Mouse (Mus musculus) adipocyte (in vitro differentiated cells): ENCODE measurements around the gene Galntl5.
"Not testable (repeated sequence)": the region's sequence is repeated elsewhere in the genome, so short reads cannot be mapped to it uniquely, and the experiment has no call there.

ENCODE experiments used
- DNase-seq: peaks from one replicate; pipeline ENCODE4 v3.0.0-alpha.2; 2016; ENCODE audit warnings: low spot score

Gene Galntl5

GRCm38 (mm10) chr5:25181004-25181531 lies at the start of gene Galntl5:
TSS of gene Galntl5 (plus strand) at chr5:25181460.
- peak; percentile 67 for DNase-seq

- DNase-seq: no peak
Observed at GRCm38 (mm10) chr5:25146705-25147104, 34.6 kb upstream of the Galntl5 start.

GRCm38 (mm10) chr5:25149331-25149965 lies 31.8 kb upstream of the Galntl5 start:
- DNase-seq: no peak

- DNase-seq: no peak
Observed at GRCm38 (mm10) chr5:25153491-25153890, 27.8 kb upstream of the Galntl5 start.

GRCm38 (mm10) chr5:25153996-25154395 lies 27.3 kb upstream of the Galntl5 start:
- no peak for DNase-seq

GRCm38 (mm10) chr5:25154823-25155222 lies 26.4 kb upstream of the Galntl5 start:
- no peak for DNase-seq

GRCm38 (mm10) chr5:25155351-25155750 lies 25.9 kb upstream of the Galntl5 start:
- DNase-seq: no peak

GRCm38 (mm10) chr5:25157136-25157535 lies 24.1 kb upstream of the Galntl5 start:
- no peak for DNase-seq

GRCm38 (mm10) chr5:25160515-25160914 lies 20.7 kb upstream of the Galntl5 start:
- DNase-seq: no peak

GRCm38 (mm10) chr5:25162981-25163380 lies 18.3 kb upstream of the Galntl5 start:
- DNase-seq: no peak

GRCm38 (mm10) chr5:25163938-25164337 lies 17.3 kb upstream of the Galntl5 start:
- no peak for DNase-seq

GRCm38 (mm10) chr5:25164341-25164740 lies 16.9 kb upstream of the Galntl5 start:
- DNase-seq: no peak

GRCm38 (mm10) chr5:25165102-25165788 lies 16.0 kb upstream of the Galntl5 start:
- peak; percentile 60 for DNase-seq

GRCm38 (mm10) chr5:25165789-25166135 lies 15.5 kb upstream of the Galntl5 start:
- no peak for DNase-seq

- no peak for DNase-seq
Observed at GRCm38 (mm10) chr5:25166665-25167064, 14.6 kb upstream of the Galntl5 start.

- not testable (repeated sequence) for DNase-seq
Observed at GRCm38 (mm10) chr5:25177937-25178336, 3.3 kb upstream of the Galntl5 start.

- not testable (repeated sequence) for DNase-seq
Observed at GRCm38 (mm10) chr5:25178543-25178942, 2.7 kb upstream of the Galntl5 start.

GRCm38 (mm10) chr5:25179284-25179683 lies 2.0 kb upstream of the Galntl5 start:
- DNase-seq: no peak

GRCm38 (mm10) chr5:25179936-25180488 lies 1.2 kb upstream of the Galntl5 start:
- DNase-seq: no peak

GRCm38 (mm10) chr5:25183595-25183994 lies 2.3 kb downstream of the Galntl5 start:
- no peak for DNase-seq

- DNase-seq: peak; percentile 60
Observed at GRCm38 (mm10) chr5:25184594-25184993, 3.3 kb downstream of the Galntl5 start.

GRCm38 (mm10) chr5:25187727-25188126 lies 6.5 kb downstream of the Galntl5 start:
- DNase-seq: no peak

GRCm38 (mm10) chr5:25188802-25189201 lies 7.5 kb downstream of the Galntl5 start:
- DNase-seq: peak; percentile 55
